ENCODE assay signal across 28 mouse cellular contexts in the genomic region with DNA sequence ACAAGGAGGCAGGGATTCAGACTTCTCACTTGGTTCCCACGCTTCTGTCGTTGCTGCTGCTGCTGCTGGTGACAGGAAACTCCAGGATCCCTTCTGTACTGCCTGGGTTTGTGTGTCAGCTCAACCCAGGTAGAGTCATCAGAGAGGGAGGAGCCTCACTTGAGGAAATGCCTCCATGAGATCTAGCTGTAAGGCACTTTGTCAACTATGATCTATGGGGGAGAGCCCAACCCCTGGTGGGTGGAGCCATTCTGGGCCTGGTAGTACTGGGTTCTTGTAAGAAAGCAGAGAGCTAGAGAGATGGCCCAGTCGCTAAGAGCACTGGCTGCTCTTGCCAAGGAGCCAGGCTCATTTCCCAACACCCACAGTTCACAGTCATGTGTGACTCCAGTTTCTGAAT. TPM values are rescaled to one million over a fixed set of nuclear protein-coding genes. Genes with fewer than 3 reads are reported as not detected.
DNase-seq lines count a peak whose midpoint lies in the region; ATAC-seq and TF ChIP-seq lines count a peak whose summit lies in the region.
"Had no signal": no experiment of that assay in that cellular context is flagged by ENCODE, and none has a peak within 500 bp of the region (broad histone marks: within the 10 kb centered on the region; RNA-seq: fewer than 3 reads in every experiment).

No protein-coding gene starts in this region.

- H3K9ac ChIP-seq in kidney, embryonic 15.5 days = no peak overlapping the region
- H3K9ac ChIP-seq in intestine, embryonic 16.5 days (ENCODE audit: low read depth, low read length) = no peak overlapping the region
- no peak overlapping the region for H3K9ac ChIP-seq in stomach, postnatal 0 days (ENCODE audit: low read length)
- no peak overlapping the region for H3K9ac ChIP-seq in midbrain, postnatal 0 days (replicated peaks; ENCODE audit: low read length, poor library complexity, severe bottlenecking)
- H3K9ac ChIP-seq: forebrain, embryonic 13.5 days; hindbrain, embryonic 13.5 days; liver, embryonic 12.5 days; liver, postnatal 0 days; midbrain, embryonic 13.5 days had no signal

- 76% methylated on average over 3 of the region's 3 CpGs for WGBS in kidney, embryonic 15.5 days
- 66% methylated on average over 3 of the region's 3 CpGs for WGBS in intestine, embryonic 16.5 days
- WGBS in stomach, postnatal 0 days = 57% methylated on average over 3 of the region's 3 CpGs
- WGBS in midbrain, postnatal 0 days = 89% methylated on average over 3 of the region's 3 CpGs

- H3K4me1 ChIP-seq in kidney, embryonic 15.5 days = peaks cover 34% of the 10 kb centered on the region
- 0 out of 2 replicates have a peak, but pooled peaks cover 6% of the 10 kb centered on the region for H3K4me1 ChIP-seq in intestine, embryonic 16.5 days (ENCODE audit: control insufficient read depth, insufficient read depth, low read length)
- H3K4me1 ChIP-seq in stomach, postnatal 0 days (replicated peaks; ENCODE audit: control insufficient read depth, insufficient read depth) = no peaks in the 10 kb centered on the region
- no peaks in the 10 kb centered on the region for H3K4me1 ChIP-seq in midbrain, postnatal 0 days (ENCODE audit: insufficient read depth, low read length)
- H3K4me1 ChIP-seq: forebrain, embryonic 13.5 days; hindbrain, embryonic 13.5 days; megakaryocyte, embryonic 14.5 days; midbrain, embryonic 13.5 days had no signal

- no peak overlapping the region for H3K4me3 ChIP-seq in kidney, embryonic 15.5 days (replicated peaks)
- no peak overlapping the region for H3K4me3 ChIP-seq in intestine, embryonic 16.5 days (ENCODE audit: low read length)
- no peak overlapping the region for H3K4me3 ChIP-seq in stomach, postnatal 0 days (ENCODE audit: low read depth, low read length)
- H3K4me3 ChIP-seq in midbrain, postnatal 0 days (ENCODE audit: low read depth, low read length) = no peak overlapping the region
- H3K4me3 ChIP-seq: forebrain, embryonic 13.5 days; hindbrain, embryonic 13.5 days; left cerebral cortex, adult 2 months; liver, embryonic 12.5 days; megakaryocyte, embryonic 14.5 days; midbrain, embryonic 13.5 days had no signal

- no peaks in the 10 kb centered on the region for H3K27me3 ChIP-seq in kidney, embryonic 15.5 days
- no peaks in the 10 kb centered on the region for H3K27me3 ChIP-seq in intestine, embryonic 16.5 days (replicated peaks; ENCODE audit: control insufficient read depth, insufficient read depth, low read length)
- H3K27me3 ChIP-seq in stomach, postnatal 0 days (ENCODE audit: control insufficient read depth, insufficient read depth, low read length) = no peaks in the 10 kb centered on the region
- H3K27me3 ChIP-seq in midbrain, postnatal 0 days (ENCODE audit: insufficient read depth, low read length) = no peaks in the 10 kb centered on the region
- H3K27me3 ChIP-seq: forebrain, embryonic 13.5 days; hindbrain, embryonic 13.5 days; liver, embryonic 12.5 days; megakaryocyte, embryonic 14.5 days; midbrain, embryonic 13.5 days had no signal

- H3K36me3 ChIP-seq in kidney, embryonic 15.5 days = no peaks in the 10 kb centered on the region
- no peaks in the 10 kb centered on the region for H3K36me3 ChIP-seq in intestine, embryonic 16.5 days (ENCODE audit: control insufficient read depth, insufficient read depth, low read length)
- no peaks in the 10 kb centered on the region for H3K36me3 ChIP-seq in stomach, postnatal 0 days (ENCODE audit: control insufficient read depth, insufficient read depth, low read length)
- no peaks in the 10 kb centered on the region for H3K36me3 ChIP-seq in midbrain, postnatal 0 days (ENCODE audit: insufficient read depth, low read length)
- H3K36me3 ChIP-seq: hindbrain, embryonic 13.5 days; liver, embryonic 12.5 days; midbrain, embryonic 13.5 days had no signal

- no peak for TF ChIP-seq CTCF in stomach, postnatal 0 days (IDR thresholded peaks at IDR 0.05; ENCODE audit: low read depth)
- no peak for TF ChIP-seq CTCF in midbrain, postnatal 0 days (IDR thresholded peaks at IDR 0.05)

- DNase-seq in kidney, adult 18-20 months = no peak
- peak; percentile 73 for DNase-seq in A20 (ENCODE audit: low read depth, low spot score)
- DNase-seq in stomach, postnatal 0 days (ENCODE audit: low spot score) = peak; percentile 80
- DNase-seq in midbrain, postnatal 0 days (ENCODE audit: low spot score) = no peak
- DNase-seq: adrenal gland, postnatal 14 days; B cell, adult 2 months; cerebellum, adult 11 months; cerebellum, adult 9-10 months; cerebellum, postnatal 36 days; gastrocnemius, postnatal 36 days; heart, adult 18-20 months; heart, postnatal 36 days; kidney, adult 9 months; left cerebral cortex, postnatal 4 days; liver, postnatal 0 days; lung, postnatal 36 days; thymus, adult 18-20 months; thymus, postnatal 25 days had no signal

- no peaks in the 10 kb centered on the region for H3K9me3 ChIP-seq in kidney, embryonic 15.5 days (replicated peaks)
- H3K9me3 ChIP-seq in intestine, embryonic 16.5 days (ENCODE audit: control insufficient read depth, low read length) = no peaks in the 10 kb centered on the region
- no peaks in the 10 kb centered on the region for H3K9me3 ChIP-seq in stomach, postnatal 0 days (ENCODE audit: control insufficient read depth, low read length)
- H3K9me3 ChIP-seq in midbrain, postnatal 0 days (ENCODE audit: low read length) = no peaks in the 10 kb centered on the region
- H3K9me3 ChIP-seq: forebrain, embryonic 13.5 days; hindbrain, embryonic 13.5 days; liver, embryonic 12.5 days had no signal

- no peak for TF ChIP-seq EP300 in stomach, postnatal 0 days (optimal IDR thresholded peaks at IDR 0.05)

- ATAC-seq in kidney, embryonic 15.5 days (replicated peaks; ENCODE audit: low FRiP score) = no peak
- peak; percentile 14; the same call in 1 of the 2 replicates for ATAC-seq in intestine, embryonic 16.5 days
- peak; percentile 71 for ATAC-seq in stomach, postnatal 0 days (ENCODE audit: low FRiP score, low TSS enrichment)
- ATAC-seq in frontal cortex, adult (ENCODE audit: low TSS enrichment) = no peak
- no peak for ATAC-seq in midbrain, postnatal 0 days (ENCODE audit: low FRiP score)
- ATAC-seq: forebrain, embryonic 13.5 days; liver, embryonic 12.5 days; liver, postnatal 0 days; midbrain, embryonic 13.5 days had no signal

- H3K27ac ChIP-seq in kidney, embryonic 15.5 days = peak overlapping the region; percentile 95
- no peak overlapping the region for H3K27ac ChIP-seq in intestine, embryonic 16.5 days (ENCODE audit: low read length)
- peak overlapping the region; percentile 82 for H3K27ac ChIP-seq in stomach, postnatal 0 days (replicated peaks)
- no peak overlapping the region for H3K27ac ChIP-seq in midbrain, postnatal 0 days (ENCODE audit: low read depth, low read length)
- H3K27ac ChIP-seq: forebrain, embryonic 13.5 days; hindbrain, embryonic 13.5 days; left cerebral cortex, adult 2 months; liver, embryonic 12.5 days; midbrain, embryonic 13.5 days had no signal

- H3K4me2 ChIP-seq in kidney, embryonic 15.5 days = no peak overlapping the region
- no peak overlapping the region for H3K4me2 ChIP-seq in intestine, embryonic 16.5 days (ENCODE audit: low read depth, low read length)
- no peak overlapping the region for H3K4me2 ChIP-seq in stomach, postnatal 0 days (replicated peaks; ENCODE audit: low read depth)
- H3K4me2 ChIP-seq in midbrain, postnatal 0 days (ENCODE audit: low read depth, low read length, poor library complexity, severe bottlenecking) = no peak overlapping the region
- H3K4me2 ChIP-seq: forebrain, embryonic 13.5 days; heart, embryonic 11.5 days; hindbrain, embryonic 13.5 days; liver, embryonic 12.5 days; midbrain, embryonic 13.5 days had no signal

RNA-seq across cellular contexts. Expression of a gene that starts 34.0 kb away (rescaled TPM):
- polyA plus RNA-seq in kidney, embryonic 15.5 days (2015; fragmentation: Nextera tagmentation; extraction: Ambion mirVana) = 34.2 and 39.9 TPM in 2 replicates
- 26.8 and 29.5 TPM in 2 replicates for polyA plus RNA-seq in intestine, embryonic 16.5 days (2015; fragmentation: Nextera tagmentation; extraction: Ambion mirVana)
- polyA plus RNA-seq in stomach, postnatal 0 days (2015; fragmentation: Nextera tagmentation; extraction: Ambion mirVana) = 26.3 and 29.4 TPM in 2 replicates
- total RNA-seq in midbrain, postnatal 0 days (2014; rRNA removed) = 15.5 and 21.2 TPM in 2 replicates
- 4.5 and 5.9 TPM in 2 replicates for polyA plus RNA-seq in midbrain, postnatal 0 days (2015; fragmentation: Nextera tagmentation; extraction: Ambion mirVana)

Comparison
In these comparisons a context has a peak if more than half of its experiments do, and no peak if none do; other contexts are left out.
1. ATAC-seq: peak in intestine, embryonic 16.5 days (single experiment) and stomach, postnatal 0 days (single experiment); none in kidney, embryonic 15.5 days (single experiment), frontal cortex, adult (single experiment) and midbrain, postnatal 0 days (single experiment).
2. H3K27ac ChIP-seq: peak in kidney, embryonic 15.5 days (single experiment) and stomach, postnatal 0 days (single experiment); none in intestine, embryonic 16.5 days (single experiment) and midbrain, postnatal 0 days (single experiment).
3. DNase-seq: peak in A20 (single experiment) and stomach, postnatal 0 days (single experiment); none in kidney, adult 18-20 months (single experiment) and midbrain, postnatal 0 days (single experiment).